Mouse (Mus musculus) heart, adult 2 months (tissue): Measurements from ENCODE around the gene Mapk12.

Experiments
- CTCF ChIP-seq: fragments of 200-600 bp; IDR thresholded peaks from 2 replicates; pipeline ENCODE4 v1.8.1; 2022; ENCODE audit warnings: antibody characterized with exemption, mild to moderate bottlenecking, moderate library complexity
- EP300 ChIP-seq: fragments of 200-500 bp; IDR thresholded peaks from 2 replicates; pipeline ENCODE4 v1.6.1; 2011; ENCODE audit warnings: low read depth, low read length, control low read depth; ENCODE audit not compliant: insufficient read depth
- POLR2A ChIP-seq: fragments of 200-500 bp; IDR thresholded peaks from 2 replicates; pipeline ENCODE4 v1.6.1; 2011; ENCODE audit warnings: mild to moderate bottlenecking, low read depth, low read length, control low read depth; ENCODE audit not compliant: insufficient read depth

GRCm38 (mm10) chr15:89172276-89172935 is 31.9 kb upstream of the Mapk12 start:
- TF ChIP-seq POLR2A = no peak
- no peak for TF ChIP-seq CTCF
- no peak for TF ChIP-seq EP300
